In genomic region chr2:158559945-158560344, GRCm38 (mm10) we compare ENCODE assay signal across 24 mouse cellular contexts. TPM values are rescaled to one million over a fixed set of nuclear protein-coding genes. Genes with fewer than 3 reads are reported as not detected.
DNase-seq lines count a peak whose midpoint lies in the region; ATAC-seq and TF ChIP-seq lines count a peak whose summit lies in the region.
"Had no signal": no experiment of that assay in that cellular context is flagged by ENCODE, and none has a peak within 500 bp of the region (broad histone marks: within the 10 kb centered on the region; RNA-seq: fewer than 3 reads in every experiment).

No protein-coding gene starts in this region.

- no peak for TF ChIP-seq CTCF in brain, embryonic 14.5 days (IDR thresholded peaks at IDR 0.05; ENCODE audit: borderline replicate concordance, extremely low read depth, insufficient read depth, insufficient read length)

- H3K27ac ChIP-seq in hindbrain, embryonic 13.5 days = peak overlapping the region; percentile 89; the same call in 1 of the 2 replicates
- H3K27ac ChIP-seq in hindbrain, embryonic 16.5 days (ENCODE audit: low read depth, low read length) = no peak overlapping the region
- peak overlapping the region; percentile 31; the same call in 1 of the 2 replicates for H3K27ac ChIP-seq in forebrain, embryonic 16.5 days (ENCODE audit: low read length)
- peak overlapping the region; percentile 91 for H3K27ac ChIP-seq in midbrain, embryonic 16.5 days (ENCODE audit: low read length)
- H3K27ac ChIP-seq: heart, embryonic 13.5 days; intestine, embryonic 15.5 days; stomach, postnatal 0 days had no signal

- no peaks in the 10 kb centered on the region for H3K36me3 ChIP-seq in hindbrain, embryonic 13.5 days
- H3K36me3 ChIP-seq in hindbrain, embryonic 16.5 days (ENCODE audit: control insufficient read depth, insufficient read depth, low read length) = no peaks in the 10 kb centered on the region
- H3K36me3 ChIP-seq in forebrain, embryonic 16.5 days (ENCODE audit: control insufficient read depth, insufficient read depth) = no peaks in the 10 kb centered on the region
- H3K36me3 ChIP-seq in midbrain, embryonic 16.5 days (ENCODE audit: control insufficient read depth, insufficient read depth, low read length) = no peaks in the 10 kb centered on the region
- H3K36me3 ChIP-seq: heart, embryonic 13.5 days; intestine, embryonic 15.5 days had no signal

- no peaks in the 10 kb centered on the region for H3K9me3 ChIP-seq in hindbrain, embryonic 13.5 days
- H3K9me3 ChIP-seq in hindbrain, embryonic 16.5 days (ENCODE audit: control insufficient read depth, low read length) = no peaks in the 10 kb centered on the region
- no peaks in the 10 kb centered on the region for H3K9me3 ChIP-seq in forebrain, embryonic 16.5 days (ENCODE audit: control insufficient read depth, low read length)
- H3K9me3 ChIP-seq in midbrain, embryonic 16.5 days (replicated peaks; ENCODE audit: control insufficient read depth, low read length, poor library complexity, severe bottlenecking) = no peaks in the 10 kb centered on the region
- H3K9me3 ChIP-seq: heart, embryonic 13.5 days; intestine, embryonic 15.5 days had no signal

- peaks cover 64% of the 10 kb centered on the region for H3K4me1 ChIP-seq in hindbrain, embryonic 13.5 days (replicated peaks)
- H3K4me1 ChIP-seq in hindbrain, embryonic 16.5 days (ENCODE audit: control insufficient read depth, insufficient read depth, low read depth, low read length) = peaks cover 25% of the 10 kb centered on the region
- peaks cover 41% of the 10 kb centered on the region for H3K4me1 ChIP-seq in forebrain, embryonic 16.5 days (replicated peaks; ENCODE audit: control insufficient read depth, insufficient read depth, low read length)
- peaks cover 41% of the 10 kb centered on the region for H3K4me1 ChIP-seq in midbrain, embryonic 16.5 days (ENCODE audit: control insufficient read depth, insufficient read depth, low read length)

- no peak overlapping the region for H3K4me3 ChIP-seq in hindbrain, embryonic 13.5 days
- H3K4me3 ChIP-seq in hindbrain, embryonic 16.5 days (ENCODE audit: low read length) = no peak overlapping the region
- H3K4me3 ChIP-seq in forebrain, embryonic 16.5 days (replicated peaks; ENCODE audit: low read length) = no peak overlapping the region
- no peak overlapping the region for H3K4me3 ChIP-seq in midbrain, embryonic 16.5 days (ENCODE audit: low read depth, low read length)
- H3K4me3 ChIP-seq: heart, embryonic 13.5 days; intestine, embryonic 15.5 days had no signal

- H3K4me2 ChIP-seq in hindbrain, embryonic 13.5 days = no peak overlapping the region
- H3K4me2 ChIP-seq in hindbrain, embryonic 16.5 days (ENCODE audit: low read length) = no peak overlapping the region
- no peak overlapping the region for H3K4me2 ChIP-seq in forebrain, embryonic 16.5 days (ENCODE audit: low read length)
- H3K4me2 ChIP-seq in midbrain, embryonic 16.5 days (ENCODE audit: low read length) = peak overlapping the region; percentile 5; the same call in 1 of the 2 replicates
- H3K4me2 ChIP-seq: heart, embryonic 13.5 days; intestine, embryonic 15.5 days; liver, embryonic 11.5 days had no signal

- TF ChIP-seq POLR2A in brain, embryonic 14.5 days (IDR thresholded peaks at IDR 0.05; ENCODE audit: borderline replicate concordance, extremely low read depth, insufficient read depth, insufficient read length, poor library complexity, severe bottlenecking) = no peak

- H3K9ac ChIP-seq in hindbrain, embryonic 13.5 days = no peak overlapping the region
- no peak overlapping the region for H3K9ac ChIP-seq in hindbrain, embryonic 16.5 days (ENCODE audit: low read depth, low read length)
- H3K9ac ChIP-seq in forebrain, embryonic 16.5 days (replicated peaks; ENCODE audit: low read depth, low read length) = no peak overlapping the region
- no peak overlapping the region for H3K9ac ChIP-seq in midbrain, embryonic 16.5 days (ENCODE audit: low read depth, low read length)
- H3K9ac ChIP-seq: heart, embryonic 13.5 days; intestine, embryonic 15.5 days had no signal

- peak; percentile 79 for DNase-seq in brain, embryonic 14.5 days (ENCODE audit: low read depth)
- no peak for DNase-seq in spleen, postnatal 10 days (ENCODE audit: low spot score in 2 of 2)
- no peak for DNase-seq in urinary bladder, postnatal 10 days (ENCODE audit: low spot score)
- DNase-seq: adrenal gland, adult 2 months; cerebellum, postnatal 10 days; gastrocnemius, postnatal 10 days; heart, adult 18-20 months; kidney, postnatal 36 days; layer of hippocampus, adult 9-11 months; lung, adult 18-20 months; lung, postnatal 14 days; right cerebral cortex, postnatal 4 days had no signal

- H3K27me3 ChIP-seq in hindbrain, embryonic 13.5 days = peaks cover 23% of the 10 kb centered on the region
- no peaks in the 10 kb centered on the region for H3K27me3 ChIP-seq in hindbrain, embryonic 16.5 days (replicated peaks; ENCODE audit: control insufficient read depth, insufficient read depth, low read length)
- H3K27me3 ChIP-seq in forebrain, embryonic 16.5 days (replicated peaks; ENCODE audit: control insufficient read depth, insufficient read depth, low read length) = no peaks in the 10 kb centered on the region
- no peaks in the 10 kb centered on the region; the same call in 1 of the 2 replicates for H3K27me3 ChIP-seq in midbrain, embryonic 16.5 days (ENCODE audit: control insufficient read depth, insufficient read depth, low read depth, low read length)

- no peak for ATAC-seq in hindbrain, embryonic 13.5 days (ENCODE audit: low FRiP score)
- no peak for ATAC-seq in hindbrain, embryonic 16.5 days
- ATAC-seq in forebrain, embryonic 16.5 days = no peak
- no peak for ATAC-seq in midbrain, embryonic 16.5 days
- ATAC-seq: intestine, embryonic 15.5 days had no signal

- WGBS in hindbrain, embryonic 13.5 days = 25% methylated on average over 6 of the region's 6 CpGs
- WGBS in hindbrain, embryonic 16.5 days = 20% methylated on average over 6 of the region's 6 CpGs
- WGBS in forebrain, embryonic 16.5 days = 16% methylated on average over 6 of the region's 6 CpGs
- 18% methylated on average over 6 of the region's 6 CpGs for WGBS in midbrain, embryonic 16.5 days

RNA-seq across cellular contexts. Expression of gene Arhgap40, which starts 47.3 kb away (rescaled TPM):
- 0.72 and 0.86 TPM in 2 replicates for polyA plus RNA-seq in hindbrain, embryonic 13.5 days (2015; fragmentation: Nextera tagmentation; extraction: Ambion mirVana)
- 0.69 and 1.1 TPM in 2 replicates for polyA plus RNA-seq in hindbrain, embryonic 16.5 days (2015; fragmentation: Nextera tagmentation; extraction: Ambion mirVana)
- 0.97 and 1.1 TPM in 2 replicates for polyA plus RNA-seq in brain, embryonic 14.5 days (2012; rRNA removed)
- polyA plus RNA-seq in forebrain, embryonic 16.5 days (2015; fragmentation: Nextera tagmentation; extraction: Ambion mirVana) = 0.94 TPM in 1 of 2 replicates, not detected in the other
- polyA plus RNA-seq in midbrain, embryonic 16.5 days (2015; fragmentation: Nextera tagmentation; extraction: Ambion mirVana) = 1.4 and 1.5 TPM in 2 replicates
- polyA plus RNA-seq: adrenal gland, adult 2 months; heart, embryonic 13.5 days; limb, embryonic 11.5 days; liver, embryonic 11.5 days; thymus, postnatal 0 days had no signal

RNA-seq across cellular contexts. Expression of gene Slc32a1, which starts 50.6 kb away (rescaled TPM):
- polyA plus RNA-seq in hindbrain, embryonic 13.5 days (2015; fragmentation: Nextera tagmentation; extraction: Ambion mirVana) = 6.6 and 8.1 TPM in 2 replicates
- 10.4 and 15.0 TPM in 2 replicates for polyA plus RNA-seq in hindbrain, embryonic 16.5 days (2015; fragmentation: Nextera tagmentation; extraction: Ambion mirVana)
- 78.4 and 93.9 TPM in 2 replicates for polyA plus RNA-seq in brain, embryonic 14.5 days (2012; rRNA removed)
- 5.9 and 7.7 TPM in 2 replicates for polyA plus RNA-seq in forebrain, embryonic 16.5 days (2015; fragmentation: Nextera tagmentation; extraction: Ambion mirVana)
- polyA plus RNA-seq in midbrain, embryonic 16.5 days (2015; fragmentation: Nextera tagmentation; extraction: Ambion mirVana) = 8.2 and 8.6 TPM in 2 replicates
- polyA plus RNA-seq: adrenal gland, adult 2 months; heart, embryonic 13.5 days; intestine, embryonic 15.5 days; limb, embryonic 11.5 days; stomach, postnatal 0 days; thymus, postnatal 0 days had no signal

RNA-seq across cellular contexts. Expression of gene Adig, which starts 57.5 kb away (rescaled TPM):
- not detected in 2 replicates for polyA plus RNA-seq in hindbrain, embryonic 13.5 days (2015; fragmentation: Nextera tagmentation; extraction: Ambion mirVana)
- not detected in 2 replicates for polyA plus RNA-seq in hindbrain, embryonic 16.5 days (2015; fragmentation: Nextera tagmentation; extraction: Ambion mirVana)
- 0.86 TPM in 1 of 2 replicates, not detected in the other for polyA plus RNA-seq in brain, embryonic 14.5 days (2012; rRNA removed)
- polyA plus RNA-seq in forebrain, embryonic 16.5 days (2015; fragmentation: Nextera tagmentation; extraction: Ambion mirVana) = not detected in 2 replicates
- polyA plus RNA-seq in midbrain, embryonic 16.5 days (2015; fragmentation: Nextera tagmentation; extraction: Ambion mirVana) = not detected in 2 replicates
- polyA plus RNA-seq: frontal cortex, adult 2 months; heart, embryonic 13.5 days; intestine, embryonic 15.5 days; kidney, embryonic 14.5 days; liver, embryonic 11.5 days had no signal
